Mouse (Mus musculus): ENCODE results near the gene Olfr599.
"Not testable (repeated sequence)": the region's sequence is repeated elsewhere in the genome, so short reads cannot be mapped to it uniquely, and the experiment has no call there.

Olfr599 gene

GRCm38 (mm10) chr7:103335617-103336016 is at the start of gene Olfr599:
Gene Olfr599, plus strand, starts transcription at chr7:103335917.
- DNase-seq (ENCODE audit: low spot score), result no peak

GRCm38 (mm10) chr7:103305348-103305747 is 30.4 kb upstream of the Olfr599 start, which contains the start of gene Olfr596:
Gene Olfr596, plus strand, starts transcription at chr7:103305648.
- DNase-seq (ENCODE audit: low spot score), result not testable (repeated sequence)

GRCm38 (mm10) chr7:103316015-103316414 is 19.7 kb upstream of the Olfr599 start, which contains the start of gene Olfr597:
Gene Olfr597, plus strand, starts transcription at chr7:103316315.
- not testable (repeated sequence) for DNase-seq (ENCODE audit: low spot score)

GRCm38 (mm10) chr7:103323268-103323667 is 12.4 kb upstream of the Olfr599 start, which contains the start of gene Olfr598:
Gene Olfr598, plus strand, starts transcription at chr7:103323568.
- DNase-seq (ENCODE audit: low spot score), result no peak

- DNase-seq (ENCODE audit: low spot score), result no peak
Observed at GRCm38 (mm10) chr7:103349569-103349968, 13.9 kb downstream of the Olfr599 start, which contains the start of gene Olfr600. Gene Olfr600, minus strand, starts transcription at chr7:103349669.

- DNase-seq (ENCODE audit: low spot score), result no peak
Observed at GRCm38 (mm10) chr7:103362555-103362954, 26.8 kb downstream of the Olfr599 start, which contains the start of gene Olfr601. Gene Olfr601, minus strand, starts transcription at chr7:103362655.

- no peak for DNase-seq (ENCODE audit: low spot score)
Observed at GRCm38 (mm10) chr7:103386077-103386476, 50.4 kb downstream of the Olfr599 start, which contains the start of gene Olfr603. Gene Olfr603, minus strand, starts transcription at chr7:103386177.
